Mouse (Mus musculus): ENCODE data around the gene Khdc4. TPM values are rescaled to one million over a fixed set of nuclear protein-coding genes. Genes with fewer than 3 reads are reported as not detected.
A peak's percentile ranks its signal among the peaks of the same experiment; 100 is the strongest.

The Khdc4 gene
- polyA plus RNA-seq (2015; fragmentation: Nextera tagmentation; extraction: Ambion mirVana), result 71.4 and 72.3 TPM in 2 replicates

GRCm38 (mm10) chr3:88684980-88685941 lies at the start of gene Khdc4:
Khdc4 (plus strand) TSS chr3:88685803.
- H3K4me3 ChIP-seq (replicated peaks; ENCODE audit: low read length), result peak within 1 kb of the TSS; percentile 100
- H3K27me3 ChIP-seq (ENCODE audit: control insufficient read depth, insufficient read depth, low read length), result no peaks in the 10 kb centered on the region
- no peaks in the 10 kb centered on the region for H3K9me3 ChIP-seq (replicated peaks; ENCODE audit: control insufficient read depth, low read length)
- ATAC-seq (ENCODE audit: insufficient read depth, low FRiP score), result peak; percentile 99
- peaks cover 19% of the 10 kb centered on the region for H3K4me1 ChIP-seq (ENCODE audit: control insufficient read depth, insufficient read depth, low read length)
- WGBS, result under 1% methylated on average over 47 of the region's 47 CpGs
- H3K9ac ChIP-seq (ENCODE audit: low read length), result peak within 1 kb of the TSS; percentile 99
- peaks cover 3% of the 10 kb centered on the region; the same call in 1 of the 2 replicates for H3K36me3 ChIP-seq (ENCODE audit: control insufficient read depth, insufficient read depth, low read length)
- H3K4me2 ChIP-seq (ENCODE audit: low read depth, low read length), result peak within 1 kb of the TSS; percentile 80
- H3K27ac ChIP-seq (ENCODE audit: low read length), result peak within 1 kb of the TSS; percentile 99

DNA sequence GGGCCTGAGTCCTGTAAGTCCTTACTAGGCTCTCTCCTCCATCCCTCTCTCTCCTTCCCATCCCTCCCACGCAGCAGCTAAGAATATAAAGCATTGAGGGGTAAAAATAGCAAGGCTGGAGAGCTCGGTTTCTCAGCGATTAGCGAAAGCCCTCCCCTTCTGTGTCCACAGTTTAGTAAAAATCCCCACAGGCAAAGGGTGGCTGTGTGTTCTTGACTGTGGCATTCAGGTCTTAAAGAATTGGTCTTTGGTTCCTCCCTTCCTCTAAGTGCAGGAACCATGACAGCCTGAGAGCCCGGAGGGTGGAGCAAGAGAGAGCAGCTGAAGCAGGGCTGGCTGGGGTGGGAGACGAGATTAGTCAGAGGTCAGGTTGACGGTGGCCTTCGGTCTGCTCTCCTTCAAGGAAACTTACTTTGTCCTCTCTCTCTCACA lies 49.0 kb upstream of the Khdc4 start:
- H3K4me2 ChIP-seq (ENCODE audit: low read depth, low read length), result no peak overlapping the region
- H3K27ac ChIP-seq (ENCODE audit: low read length), result no peak overlapping the region
- H3K9me3 ChIP-seq (replicated peaks; ENCODE audit: control insufficient read depth, low read length), result no peaks in the 10 kb centered on the region
- H3K36me3 ChIP-seq (ENCODE audit: control insufficient read depth, insufficient read depth, low read length), result peaks cover 51% of the 10 kb centered on the region
- no peak for ATAC-seq (ENCODE audit: insufficient read depth, low FRiP score)
- WGBS, result 88% methylated on average over 8 of the region's 8 CpGs
- H3K27me3 ChIP-seq (ENCODE audit: control insufficient read depth, insufficient read depth, low read length), result no peaks in the 10 kb centered on the region
- no peak overlapping the region for H3K4me3 ChIP-seq (replicated peaks; ENCODE audit: low read length)
- no peaks in the 10 kb centered on the region for H3K4me1 ChIP-seq (ENCODE audit: control insufficient read depth, insufficient read depth, low read length)
- no peak overlapping the region for H3K9ac ChIP-seq (ENCODE audit: low read length)

DNA sequence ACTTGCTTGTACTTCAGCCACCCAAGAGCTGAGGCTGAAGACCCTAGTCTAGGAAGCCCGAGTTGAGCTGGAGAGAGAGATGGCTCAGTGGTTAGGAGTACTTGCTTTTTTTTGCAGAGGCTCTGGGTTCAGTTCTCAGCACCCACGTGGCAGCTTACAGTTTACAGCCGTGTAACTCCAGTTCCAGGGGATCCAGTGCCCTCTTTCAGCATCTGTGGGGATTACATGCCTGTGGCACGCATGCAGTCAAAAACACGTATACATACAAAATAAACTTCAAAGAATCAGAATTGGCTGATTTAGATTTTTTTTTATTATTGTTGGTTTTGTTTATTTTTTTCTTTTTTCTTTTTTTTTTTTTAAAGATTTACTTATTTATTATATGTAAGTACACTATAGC lies 48.5 kb upstream of the Khdc4 start:
- Histone ChIP-seq H3K4me3 (replicated peaks; ENCODE audit: low read length) (no peak overlapping the region), H3K36me3 (ENCODE audit: control insufficient read depth, insufficient read depth, low read length) (peaks cover 55% of the 10 kb centered on the region), H3K4me1 (ENCODE audit: control insufficient read depth, insufficient read depth, low read length) (no peaks in the 10 kb centered on the region), H3K9me3 (replicated peaks; ENCODE audit: control insufficient read depth, low read length) (no peaks in the 10 kb centered on the region), H3K4me2 (ENCODE audit: low read depth, low read length) (no peak overlapping the region), H3K9ac (ENCODE audit: low read length) (no peak overlapping the region), H3K27me3 (ENCODE audit: control insufficient read depth, insufficient read depth, low read length) (no peaks in the 10 kb centered on the region), H3K27ac (ENCODE audit: low read length) (no peak overlapping the region)
- ATAC-seq (ENCODE audit: insufficient read depth, low FRiP score), result no peak
- whole genome bisulfite sequencing, result 94% methylated on average over 5 of the region's 5 CpGs

DNA sequence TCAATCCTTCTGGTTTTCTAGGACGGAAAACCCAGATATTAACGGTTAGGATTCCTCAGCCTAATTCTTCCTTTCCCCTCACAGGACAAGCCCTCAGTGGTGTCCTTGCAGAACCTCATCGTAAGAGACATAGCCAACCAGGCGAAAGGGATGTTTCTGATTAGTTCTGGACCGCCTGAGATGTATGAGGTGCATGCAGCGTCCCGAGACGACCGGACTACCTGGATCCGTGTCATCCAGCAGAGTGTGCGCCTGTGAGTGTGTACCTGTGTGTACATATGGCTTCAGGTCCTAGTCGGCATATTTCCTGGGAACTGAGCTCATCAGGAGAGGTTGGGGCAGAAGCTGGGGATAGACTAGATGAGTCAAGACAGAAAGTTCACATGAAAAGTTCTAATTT lies 46.4 kb upstream of the Khdc4 start:
- WGBS, result 95% methylated on average over 12 of the region's 12 CpGs
- Histone ChIP-seq H3K9me3 (replicated peaks; ENCODE audit: control insufficient read depth, low read length) (no peaks in the 10 kb centered on the region), H3K4me1 (ENCODE audit: control insufficient read depth, insufficient read depth, low read length) (no peaks in the 10 kb centered on the region), H3K4me3 (replicated peaks; ENCODE audit: low read length) (no peak overlapping the region), H3K36me3 (ENCODE audit: control insufficient read depth, insufficient read depth, low read length) (peaks cover 65% of the 10 kb centered on the region), H3K27ac (ENCODE audit: low read length) (no peak overlapping the region), H3K27me3 (ENCODE audit: control insufficient read depth, insufficient read depth, low read length) (no peaks in the 10 kb centered on the region), H3K9ac (ENCODE audit: low read length) (no peak overlapping the region), H3K4me2 (ENCODE audit: low read depth, low read length) (no peak overlapping the region)
- ATAC-seq (ENCODE audit: insufficient read depth, low FRiP score), result no peak

GRCm38 (mm10) chr3:88640676-88641075 lies 44.9 kb upstream of the Khdc4 start:
- Histone ChIP-seq H3K36me3 (ENCODE audit: control insufficient read depth, insufficient read depth, low read length) (peaks cover 54% of the 10 kb centered on the region), H3K27me3 (ENCODE audit: control insufficient read depth, insufficient read depth, low read length) (no peaks in the 10 kb centered on the region), H3K4me3 (replicated peaks; ENCODE audit: low read length) (no peak overlapping the region), H3K4me1 (ENCODE audit: control insufficient read depth, insufficient read depth, low read length) (no peaks in the 10 kb centered on the region), H3K9ac (ENCODE audit: low read length) (no peak overlapping the region), H3K4me2 (ENCODE audit: low read depth, low read length) (no peak overlapping the region), H3K9me3 (replicated peaks; ENCODE audit: control insufficient read depth, low read length) (no peaks in the 10 kb centered on the region), H3K27ac (ENCODE audit: low read length) (no peak overlapping the region)
- no peak for ATAC-seq (ENCODE audit: insufficient read depth, low FRiP score)
- 78% methylated on average over 1 of the region's 1 CpGs for WGBS

DNA sequence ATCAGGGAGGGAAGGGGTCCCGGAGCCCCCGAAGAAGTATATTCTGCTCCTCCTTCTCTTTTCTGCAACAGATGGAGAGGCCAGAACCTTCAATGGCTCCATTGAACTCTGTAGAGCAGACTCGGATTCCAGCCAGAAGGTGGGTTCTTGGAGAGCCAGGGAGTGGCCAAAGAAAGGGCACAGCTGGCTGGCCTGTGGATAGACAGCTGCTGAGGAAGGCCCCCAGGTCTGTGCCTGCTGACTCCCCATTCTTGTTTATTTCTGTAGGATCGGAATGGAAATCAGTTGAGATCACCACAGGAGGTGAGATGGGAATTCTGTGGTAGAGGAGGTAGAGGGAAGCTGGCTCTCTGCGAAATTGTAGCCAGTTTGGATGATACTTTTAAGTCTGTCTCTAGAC lies 42.5 kb upstream of the Khdc4 start:
- Histone ChIP-seq H3K36me3 (ENCODE audit: control insufficient read depth, insufficient read depth, low read length) (peaks cover 48% of the 10 kb centered on the region), H3K4me1 (ENCODE audit: control insufficient read depth, insufficient read depth, low read length) (no peaks in the 10 kb centered on the region), H3K9ac (ENCODE audit: low read length) (no peak overlapping the region), H3K27me3 (ENCODE audit: control insufficient read depth, insufficient read depth, low read length) (no peaks in the 10 kb centered on the region), H3K9me3 (replicated peaks; ENCODE audit: control insufficient read depth, low read length) (no peaks in the 10 kb centered on the region), H3K27ac (ENCODE audit: low read length) (no peak overlapping the region), H3K4me3 (replicated peaks; ENCODE audit: low read length) (no peak overlapping the region), H3K4me2 (ENCODE audit: low read depth, low read length) (no peak overlapping the region)
- no peak for ATAC-seq (ENCODE audit: insufficient read depth, low FRiP score)
- WGBS, result 80% methylated on average over 5 of the region's 5 CpGs

DNA sequence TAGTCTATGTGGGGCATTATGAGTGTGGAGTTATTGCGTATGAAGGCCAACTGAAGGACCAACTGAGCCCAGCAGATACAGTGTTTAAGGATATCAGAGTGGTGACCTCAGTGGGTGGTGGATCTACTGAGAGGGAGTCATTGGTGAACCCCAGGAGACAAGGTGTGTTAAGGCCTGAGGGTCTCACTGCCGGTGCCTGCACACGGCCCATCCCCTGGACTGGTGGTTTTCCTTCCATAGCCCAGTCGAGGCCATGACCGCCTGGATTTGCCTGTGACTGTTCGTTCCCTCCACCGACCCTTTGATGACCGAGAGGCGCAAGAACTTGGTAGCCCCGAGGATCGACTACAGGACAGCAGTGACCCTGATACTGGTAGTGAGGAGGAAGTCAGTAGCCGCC lies 39.7 kb upstream of the Khdc4 start:
- no peak for ATAC-seq (ENCODE audit: insufficient read depth, low FRiP score)
- WGBS, result 91% methylated on average over 12 of the region's 12 CpGs
- Histone ChIP-seq H3K27me3 (ENCODE audit: control insufficient read depth, insufficient read depth, low read length) (no peaks in the 10 kb centered on the region), H3K9me3 (replicated peaks; ENCODE audit: control insufficient read depth, low read length) (no peaks in the 10 kb centered on the region), H3K4me2 (ENCODE audit: low read depth, low read length) (no peak overlapping the region), H3K36me3 (ENCODE audit: control insufficient read depth, insufficient read depth, low read length) (peaks cover 30% of the 10 kb centered on the region), H3K27ac (ENCODE audit: low read length) (no peak overlapping the region), H3K9ac (ENCODE audit: low read length) (no peak overlapping the region), H3K4me3 (replicated peaks; ENCODE audit: low read length) (no peak overlapping the region), H3K4me1 (ENCODE audit: control insufficient read depth, insufficient read depth, low read length) (no peaks in the 10 kb centered on the region)

- WGBS, result 74% methylated on average over 6 of the region's 6 CpGs
- peaks cover 30% of the 10 kb centered on the region for H3K36me3 ChIP-seq (ENCODE audit: control insufficient read depth, insufficient read depth, low read length)
- ATAC-seq (ENCODE audit: insufficient read depth, low FRiP score), result no peak
These were observed 39.1 kb upstream of the Khdc4 start for GRCm38 (mm10) chr3:88646426-88646995.

DNA sequence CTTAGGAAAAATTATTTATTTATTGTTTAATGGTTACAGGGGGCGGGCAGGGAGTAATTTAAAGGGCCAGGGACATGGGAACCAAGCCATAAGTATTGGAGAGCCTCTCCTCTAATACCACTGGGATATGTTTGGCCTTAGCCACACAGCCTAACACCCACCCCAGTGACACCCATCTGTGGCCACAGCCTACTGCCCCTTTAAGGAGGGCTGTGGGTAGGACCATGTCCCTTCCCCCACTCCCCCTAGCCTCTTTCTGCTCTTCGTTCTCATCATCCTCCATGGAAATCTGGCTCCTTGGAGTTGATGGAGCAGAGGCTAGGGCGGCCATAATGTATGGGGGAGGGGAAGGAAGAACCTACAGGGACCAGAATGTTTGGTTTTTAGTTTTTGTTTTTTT lies 38.5 kb upstream of the Khdc4 start:
- no peaks in the 10 kb centered on the region for H3K4me1 ChIP-seq (ENCODE audit: control insufficient read depth, insufficient read depth, low read length)
- H3K27ac ChIP-seq (ENCODE audit: low read length), result no peak overlapping the region
- H3K9ac ChIP-seq (ENCODE audit: low read length), result no peak overlapping the region
- H3K4me2 ChIP-seq (ENCODE audit: low read depth, low read length), result no peak overlapping the region
- WGBS, result 84% methylated on average over 3 of the region's 3 CpGs
- H3K4me3 ChIP-seq (replicated peaks; ENCODE audit: low read length), result no peak overlapping the region
- H3K36me3 ChIP-seq (ENCODE audit: control insufficient read depth, insufficient read depth, low read length), result peaks cover 27% of the 10 kb centered on the region
- H3K9me3 ChIP-seq (replicated peaks; ENCODE audit: control insufficient read depth, low read length), result no peaks in the 10 kb centered on the region
- no peak for ATAC-seq (ENCODE audit: insufficient read depth, low FRiP score)
- H3K27me3 ChIP-seq (ENCODE audit: control insufficient read depth, insufficient read depth, low read length), result no peaks in the 10 kb centered on the region

More at GRCm38 (mm10) chr3:88646426-88646995, 39.1 kb upstream of the Khdc4 start:
- H3K9me3 ChIP-seq (replicated peaks; ENCODE audit: control insufficient read depth, low read length), result no peaks in the 10 kb centered on the region
- H3K4me1 ChIP-seq (ENCODE audit: control insufficient read depth, insufficient read depth, low read length), result no peaks in the 10 kb centered on the region
- H3K9ac ChIP-seq (ENCODE audit: low read length), result no peak overlapping the region
- no peak overlapping the region for H3K27ac ChIP-seq (ENCODE audit: low read length)
- H3K4me2 ChIP-seq (ENCODE audit: low read depth, low read length), result no peak overlapping the region
- no peaks in the 10 kb centered on the region for H3K27me3 ChIP-seq (ENCODE audit: control insufficient read depth, insufficient read depth, low read length)
- H3K4me3 ChIP-seq (replicated peaks; ENCODE audit: low read length), result no peak overlapping the region

Measured in stomach, embryonic 16.5 days (tissue).